Mouse (Mus musculus): ENCODE measurements at regions not wholly inside any gene's neighbourhood (a gene's known extent, or its start where the extent isn't known, plus 50 kb on each side); places are given as distances from the start of the nearest gene placed in this dataset.

DNA sequence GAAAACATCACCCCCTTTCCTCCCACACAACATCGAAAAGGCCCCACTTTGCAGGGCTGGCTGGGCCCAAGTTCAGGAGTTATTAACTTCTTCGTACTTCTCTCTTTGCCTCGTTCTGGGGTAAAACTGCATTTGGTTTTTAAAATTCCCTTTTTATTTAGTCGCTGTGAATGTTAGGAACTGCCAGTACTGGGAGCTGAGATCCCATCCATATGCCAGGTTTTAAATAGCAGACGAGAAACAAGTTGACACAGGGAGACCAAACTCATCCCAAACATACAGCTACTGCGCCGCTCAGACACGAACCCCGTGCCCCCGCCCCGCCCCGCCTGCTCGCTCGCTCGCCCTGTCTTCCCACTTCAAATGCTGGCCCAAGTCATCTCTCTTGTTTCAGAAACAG lies 281.0 kb upstream of the 4930535I16Rik start:
- TF ChIP-seq EP300 (IDR thresholded peaks at IDR 0.05; ENCODE audit: insufficient read depth, low read depth, low read length) (no peak), CTCF (IDR thresholded peaks at IDR 0.05; ENCODE audit: low read depth, low read length) (no peak)

Measured in ES-Bruce4 (cell line).